Mouse (Mus musculus) gastrocnemius, adult 8-10 months (tissue): Measurements from ENCODE around the gene Atp5s. TPM values are rescaled to one million over a fixed set of nuclear protein-coding genes. Genes with fewer than 3 reads are reported as not detected.

ENCODE experiments used
- DNase-seq, 2 experiments: peaks; one replicate each; pipeline ENCODE4 v3.0.0; 2022; ENCODE audit warnings: low spot score in 2 of 2
- microRNA-seq: library from miRNA; unstranded; fragments of <30 nt; microRNA quantifications from one replicate; pipeline ENCODE4 v1.2.0, GENCODE M21; 2022
- total RNA-seq, 4 experiments: library from RNA; stranded (reverse); gene quantifications; 2 replicates each; pipeline ENCODE4 v1.2.4; 2022

Atp5s gene
- total RNA-seq, 4 experiments from 2014 or later, result 16.3 to 19.1 (median 17.1) TPM

- DNase-seq, result no peak
Observed at GRCm38 (mm10) chr12:69777341-69777730, 52.6 kb downstream of the Atp5s start.

- DNase-seq, result no peak
Observed at GRCm38 (mm10) chr12:69777957-69778356, 53.2 kb downstream of the Atp5s start.

- DNase-seq, result no peak
Observed at GRCm38 (mm10) chr12:69781480-69781879, 56.7 kb downstream of the Atp5s start.

- DNase-seq, result no peak
Observed at GRCm38 (mm10) chr12:69781935-69782650, 57.3 kb downstream of the Atp5s start.

GRCm38 (mm10) chr12:69783247-69784025 lies 58.7 kb downstream of the Atp5s start:
- no peak for DNase-seq

GRCm38 (mm10) chr12:69785471-69785870 lies 60.7 kb downstream of the Atp5s start:
- no peak for DNase-seq

GRCm38 (mm10) chr12:69788380-69788779 lies 63.6 kb downstream of the Atp5s start:
- no peak for DNase-seq

- DNase-seq, result no peak
Observed at GRCm38 (mm10) chr12:69789766-69790529, 65.2 kb downstream of the Atp5s start.

GRCm38 (mm10) chr12:69790530-69791505 lies 66.1 kb downstream of the Atp5s start, which contains the start of gene Cdkl1:
Cdkl1 (minus strand) TSS chr12:69791267.
- peak; percentile 6 to 27 for DNase-seq

Small RNAs within 50 kb of the gene (microRNA-seq; reads per million reads assigned to microRNA genes)
- gene Mir681, result not detected

Other genes starting within 250 kb of the Atp5s start
- 1 to 10 TPM; 2.9 to 5.5 (median 4.1) TPM for gene Vcpkmt, start 141.9 kb upstream of the Atp5s start, total RNA-seq
- 10 to 100 TPM; 53.2 to 59.9 (median 55.7) TPM for gene Sos2, start 43.1 kb upstream of the Atp5s start, total RNA-seq
- 10 to 100 TPM; 41.3 to 48.5 (median 45.1) TPM for gene L2hgdh, start 77 bp upstream of the Atp5s start, total RNA-seq
- 1 to 10 TPM; 1.1 to 1.7 (median 1.3) TPM for gene Cdkl1, start 66.3 kb downstream of the Atp5s start, total RNA-seq
- 1 to 10 TPM in 3 of 4 experiments, under 1 TPM in 1; 0.87 to 3.8 (median 1.8) TPM for gene Atl1, start 167.7 kb downstream of the Atp5s start, total RNA-seq
- 10 to 100 TPM; 19.7 to 22.9 (median 22.4) TPM for gene Map4k5, start 168.2 kb downstream of the Atp5s start, total RNA-seq